Mouse (Mus musculus) hindbrain, postnatal 0 days (tissue): ENCODE data around the gene Stat4. TPM values are rescaled to one million over a fixed set of nuclear protein-coding genes. Genes with fewer than 3 reads are reported as not detected.

Source experiments
- ATAC-seq: fragments of 200-750 bp; cut with Nextera tagmentation; 2 replicates; pipeline ENCODE4 v1.8.0; 2017; ENCODE audit warnings: mild to moderate bottlenecking, moderate TSS enrichment, moderate library complexity
- DNase-seq: peaks from one replicate; pipeline ENCODE4 v3.0.0-alpha.2; 2015; ENCODE audit warnings: low spot score
- H3K27ac ChIP-seq: fragments of 300-500 bp; sonication (generic); 2 replicates; pipeline ENCODE4 v1.5.1; 2014; ENCODE audit warnings: mild to moderate bottlenecking
- H3K27me3 ChIP-seq: fragments of 300-500 bp; sonication (generic); 2 replicates; pipeline ENCODE4 v1.6.1; 2014; ENCODE audit warnings: low read length, mixed read lengths; ENCODE audit not compliant: insufficient read depth
- H3K36me3 ChIP-seq: fragments of 300-500 bp; sonication (generic); 2 replicates; pipeline ENCODE4 v1.6.1; 2014; ENCODE audit warnings: low read length, mixed read lengths; ENCODE audit not compliant: insufficient read depth
- H3K4me1 ChIP-seq: fragments of 300-500 bp; sonication (generic); 2 replicates; pipeline ENCODE4 v1.6.1; 2014; ENCODE audit warnings: antibody characterized with exemption, low read length, mixed read lengths; ENCODE audit not compliant: insufficient read depth
- H3K4me2 ChIP-seq: fragments of 300-500 bp; sonication (generic); 2 replicates; pipeline ENCODE4 v1.6.1; 2014; ENCODE audit warnings: low read depth, mild to moderate bottlenecking, low read length, moderate library complexity, mixed read lengths
- H3K4me3 ChIP-seq: fragments of 300-500 bp; sonication (generic); 2 replicates; pipeline ENCODE4 v1.5.1; 2014; ENCODE audit warnings: low read length
- H3K9ac ChIP-seq: fragments of 300-500 bp; sonication (generic); replicated peaks from 2 replicates; pipeline ENCODE4 v1.6.1; 2014; ENCODE audit warnings: mild to moderate bottlenecking, low read length, moderate library complexity, mixed read lengths
- H3K9me3 ChIP-seq: fragments of 300-500 bp; sonication (generic); 2 replicates; pipeline ENCODE4 v1.6.1; 2016; ENCODE audit warnings: low read length, mixed read lengths
- CTCF ChIP-seq: IDR thresholded peaks from 2 replicates; pipeline ENCODE4 v1.5.1; 2016; ENCODE audit warnings: antibody characterized with exemption, control low read depth, low read depth
- WGBS: fragments of 180-500 bp; shearing (Covaris S2); extraction: QIAGEN DNeasy Blood & Tissue Kit; methylation state at CpG from one replicate; pipeline ENCODE4 v1.1.7; 2014; 5-methylcytosine and 5-hydroxymethylcytosine counted together
- polyA plus RNA-seq: library from polyadenylated mRNA; unstranded; fragments of >200 nt; fragmentation: Nextera tagmentation; extraction: Ambion mirVana; gene quantifications from 2 replicates; pipeline ENCODE4 v1.2.1, GENCODE M21; 2015
- total RNA-seq: library from RNA; depleted of rRNA; stranded (reverse); fragments of >200 nt; gene quantifications from 2 replicates; pipeline ENCODE4 v1.2.3, GENCODE M21; 2014

Gene Stat4
- total and polyA plus RNA-seq, 2 experiments from 2014 or later = 0.31 to 0.78 TPM

DNA sequence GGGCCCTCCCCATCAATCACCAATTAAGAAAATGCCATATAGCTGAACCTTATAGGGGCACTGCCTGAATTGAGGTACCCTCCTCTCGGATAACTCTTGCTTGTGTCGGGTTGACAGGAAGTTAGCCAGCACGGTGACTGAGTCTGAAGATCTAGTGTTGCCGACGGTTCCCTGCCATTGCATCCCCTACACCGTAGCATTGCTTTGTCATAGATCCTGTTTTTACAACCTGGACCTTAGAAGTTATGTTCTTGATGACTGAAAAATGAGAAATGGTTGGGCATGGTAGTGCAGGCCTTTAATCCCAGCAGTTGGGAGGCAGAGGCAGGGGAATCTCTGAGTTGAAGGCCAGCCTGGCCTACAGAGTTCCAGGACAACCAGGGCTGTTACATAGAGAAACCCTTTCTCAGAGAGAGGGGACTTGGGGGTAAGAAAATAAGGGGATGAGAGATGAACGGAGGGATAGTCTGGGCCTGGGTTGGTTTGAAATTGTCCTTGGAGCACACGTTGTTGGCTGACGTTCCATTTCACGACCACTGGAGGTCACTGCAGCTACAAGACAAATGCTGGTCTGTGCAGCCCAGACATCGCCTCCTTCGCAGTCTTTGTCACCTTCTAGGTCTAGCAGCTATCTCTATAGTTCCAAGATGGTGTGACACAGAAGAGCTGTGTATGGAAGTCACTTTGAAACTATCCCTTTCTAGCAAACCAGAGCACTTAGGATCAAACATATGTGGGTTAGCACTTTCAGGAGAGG is 159.4 kb downstream of the Stat4 start:
- 53% methylated on average over 12 of the region's 12 CpGs for WGBS
- H3K27me3 ChIP-seq = no peaks in the 10 kb centered on the region
- H3K4me1 ChIP-seq = no peaks in the 10 kb centered on the region; the same call in 1 of the 2 replicates
- no peaks in the 10 kb centered on the region for H3K9me3 ChIP-seq
- TF ChIP-seq CTCF = peak; percentile 86
- ATAC-seq (peak; percentile 78), DNase-seq (peak; percentile 89)
- no peak overlapping the region for H3K9ac ChIP-seq
- no peak overlapping the region for H3K4me3 ChIP-seq
- H3K27ac ChIP-seq = no peak overlapping the region
- H3K4me2 ChIP-seq = no peak overlapping the region
- no peaks in the 10 kb centered on the region for H3K36me3 ChIP-seq

DNA sequence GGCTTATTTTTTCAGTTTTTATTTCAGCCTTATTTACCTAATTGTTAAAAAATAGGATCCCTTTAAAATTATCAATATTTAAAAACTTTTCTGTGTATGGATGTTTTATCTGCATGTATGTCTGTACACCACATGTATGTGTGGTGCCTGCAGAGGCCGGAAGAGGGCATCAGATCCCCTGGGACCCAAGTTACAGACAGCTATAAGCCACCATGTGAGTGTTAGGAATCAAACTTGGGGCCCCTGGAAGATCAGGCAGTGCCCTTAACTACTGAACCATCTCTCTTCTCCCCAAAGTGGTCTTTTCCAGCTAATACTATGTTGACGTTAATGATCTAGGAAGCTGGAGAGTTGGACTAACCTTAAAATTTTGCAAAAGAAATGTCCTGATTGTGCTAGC is 160.5 kb downstream of the Stat4 start:
- no peak for DNase-seq
- Histone ChIP-seq H3K27me3 (no peaks in the 10 kb centered on the region), H3K27ac (no peak overlapping the region), H3K36me3 (no peaks in the 10 kb centered on the region), H3K4me2 (no peak overlapping the region), H3K9ac (no peak overlapping the region), H3K9me3 (no peaks in the 10 kb centered on the region), H3K4me1 (no peaks in the 10 kb centered on the region; the same call in 1 of the 2 replicates), H3K4me3 (no peak overlapping the region)
- TF ChIP-seq CTCF = no peak
- no peak for ATAC-seq
- WGBS = 84% methylated on average over 2 of the region's 2 CpGs

DNA sequence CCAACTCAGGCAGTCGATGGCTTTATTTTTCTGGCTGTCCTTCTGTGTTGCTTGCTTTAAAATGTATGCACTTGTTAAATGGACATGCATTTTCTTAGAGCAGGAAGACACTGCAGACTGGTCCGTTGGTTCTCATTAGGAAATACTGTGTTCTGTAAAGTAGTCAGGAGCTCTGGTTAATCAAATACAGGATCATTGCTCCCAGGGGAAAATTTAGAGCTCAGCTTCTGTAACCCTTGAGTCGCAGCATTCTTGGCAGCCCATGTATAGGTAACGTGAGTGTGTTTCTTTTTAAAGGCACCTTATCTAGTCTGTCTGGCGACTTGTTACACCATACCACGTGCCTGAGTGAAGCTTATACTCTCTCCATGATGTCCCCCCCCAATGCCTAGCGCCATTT is 161.2 kb downstream of the Stat4 start:
- DNase-seq = peak; percentile 38
- H3K9ac ChIP-seq = no peak overlapping the region
- H3K36me3 ChIP-seq = no peaks in the 10 kb centered on the region
- no peak overlapping the region for H3K27ac ChIP-seq
- H3K27me3 ChIP-seq = no peaks in the 10 kb centered on the region
- H3K4me1 ChIP-seq = no peaks in the 10 kb centered on the region; the same call in 1 of the 2 replicates
- no peak overlapping the region for H3K4me2 ChIP-seq
- WGBS = 77% methylated on average over 7 of the region's 7 CpGs
- no peak for ATAC-seq
- H3K9me3 ChIP-seq = no peaks in the 10 kb centered on the region
- TF ChIP-seq CTCF = no peak
- no peak overlapping the region for H3K4me3 ChIP-seq

DNA sequence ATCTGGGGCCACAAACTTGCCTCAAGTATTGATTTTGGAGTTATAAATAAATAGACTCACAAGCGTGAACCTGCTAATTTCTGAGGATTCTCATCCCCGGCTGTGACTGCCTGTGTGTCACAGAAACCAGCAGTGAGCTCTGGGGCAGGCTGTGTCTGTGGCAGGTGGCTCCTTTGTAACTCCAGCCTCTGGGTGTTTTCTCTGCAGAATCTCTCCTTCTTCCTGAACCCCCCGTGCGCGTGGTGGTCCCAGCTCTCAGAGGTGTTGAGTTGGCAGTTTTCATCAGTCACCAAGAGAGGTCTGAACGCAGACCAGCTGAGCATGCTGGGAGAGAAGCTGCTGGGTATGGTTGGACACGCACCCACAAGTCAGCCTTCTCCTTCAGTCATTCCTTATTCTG is 161.7 kb downstream of the Stat4 start:
- Histone ChIP-seq H3K36me3 (no peaks in the 10 kb centered on the region), H3K4me1 (no peaks in the 10 kb centered on the region; the same call in 1 of the 2 replicates), H3K27me3 (no peaks in the 10 kb centered on the region), H3K27ac (no peak overlapping the region), H3K9ac (no peak overlapping the region), H3K4me3 (no peak overlapping the region), H3K4me2 (no peak overlapping the region), H3K9me3 (no peaks in the 10 kb centered on the region)
- ATAC-seq (no peak), DNase-seq (no peak)
- 52% methylated on average over 7 of the region's 7 CpGs for WGBS
- TF ChIP-seq CTCF = no peak

DNA sequence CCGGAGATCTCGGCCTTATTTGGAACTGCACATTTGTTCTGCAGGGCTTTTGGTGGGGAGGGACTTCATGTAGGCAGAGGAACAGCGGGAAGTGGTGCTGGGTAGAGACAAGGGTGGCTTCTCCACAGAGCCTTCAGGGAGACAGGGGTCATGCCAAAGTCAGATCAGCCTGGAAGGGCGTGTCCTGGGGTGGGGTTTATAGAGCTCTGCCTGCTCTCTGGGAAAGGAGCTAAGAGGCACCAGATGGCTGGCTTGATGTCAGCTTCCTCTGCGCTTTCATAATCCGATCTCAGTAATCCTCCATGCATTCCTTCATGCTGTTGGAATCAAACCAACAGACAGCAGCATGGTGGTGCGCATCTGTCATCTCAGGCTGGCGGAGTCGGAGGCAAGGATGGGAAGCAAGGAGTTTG is 163.0 kb downstream of the Stat4 start:
- Histone ChIP-seq H3K4me3 (no peak overlapping the region), H3K4me1 (no peaks in the 10 kb centered on the region; the same call in 1 of the 2 replicates), H3K9me3 (no peaks in the 10 kb centered on the region), H3K9ac (no peak overlapping the region), H3K4me2 (no peak overlapping the region), H3K36me3 (no peaks in the 10 kb centered on the region), H3K27me3 (no peaks in the 10 kb centered on the region), H3K27ac (peak overlapping the region; percentile 58; the same call in 1 of the 2 replicates)
- 42% methylated on average over 9 of the region's 9 CpGs for WGBS
- no peak for TF ChIP-seq CTCF
- ATAC-seq (peak; percentile 74), DNase-seq (peak; percentile 81)

DNA sequence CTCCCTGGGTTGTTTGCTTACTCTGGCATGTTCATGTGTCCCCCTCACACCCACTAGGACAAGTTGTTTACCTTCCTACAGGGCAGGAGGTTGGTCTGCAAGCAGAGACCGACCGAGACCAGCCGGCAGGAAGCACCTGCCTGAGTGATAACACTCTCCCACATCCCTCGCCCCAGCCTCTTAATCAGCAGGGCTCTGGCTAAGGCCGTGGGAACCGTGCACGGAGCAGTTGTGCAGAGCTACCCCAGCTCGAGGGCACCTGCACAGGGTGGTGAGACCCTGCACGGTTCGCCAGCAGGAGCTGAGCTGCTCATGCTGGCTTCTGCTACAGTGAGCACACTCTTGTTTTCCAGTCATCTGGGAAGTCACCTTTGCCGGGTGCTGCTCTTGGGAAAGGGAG is 163.7 kb downstream of the Stat4 start:
- no peak overlapping the region for H3K4me2 ChIP-seq
- TF ChIP-seq CTCF = no peak
- no peaks in the 10 kb centered on the region for H3K9me3 ChIP-seq
- 56% methylated on average over 11 of the region's 11 CpGs for WGBS
- no peaks in the 10 kb centered on the region for H3K27me3 ChIP-seq
- H3K9ac ChIP-seq = no peak overlapping the region
- H3K36me3 ChIP-seq = 0 out of 2 replicates have a peak, but pooled peaks cover under 1% of the 10 kb centered on the region
- ATAC-seq (0 out of 2 replicates have a peak, but pooled peaks have one; percentile 13), DNase-seq (no peak)
- peak overlapping the region; percentile 58 for H3K27ac ChIP-seq
- no peaks in the 10 kb centered on the region; the same call in 1 of the 2 replicates for H3K4me1 ChIP-seq
- no peak overlapping the region for H3K4me3 ChIP-seq

DNA sequence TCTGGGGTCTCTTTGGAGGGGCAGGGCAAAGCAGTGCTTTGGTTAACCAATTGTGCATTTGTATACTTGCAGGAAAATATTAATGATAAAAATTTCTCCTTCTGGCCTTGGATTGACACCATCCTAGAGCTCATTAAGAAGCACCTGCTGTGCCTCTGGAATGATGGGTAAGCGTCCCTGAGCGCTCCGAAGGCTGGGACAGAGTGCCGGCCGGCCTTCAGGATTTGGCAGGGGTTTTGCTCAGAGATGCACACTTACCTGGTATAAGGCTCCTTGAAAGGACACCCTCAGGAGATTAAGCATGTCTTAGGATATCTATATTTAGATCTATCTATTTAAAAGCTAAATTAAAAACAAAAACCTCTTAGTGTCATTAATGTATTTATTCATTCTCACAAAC is 164.2 kb downstream of the Stat4 start:
- Histone ChIP-seq H3K36me3 (peaks cover 5% of the 10 kb centered on the region; the same call in 1 of the 2 replicates), H3K9me3 (no peaks in the 10 kb centered on the region), H3K4me1 (no peaks in the 10 kb centered on the region; the same call in 1 of the 2 replicates), H3K27ac (peak overlapping the region; percentile 58; the same call in 1 of the 2 replicates), H3K4me2 (no peak overlapping the region), H3K4me3 (no peak overlapping the region), H3K9ac (no peak overlapping the region), H3K27me3 (no peaks in the 10 kb centered on the region)
- ATAC-seq (no peak), DNase-seq (no peak)
- no peak for TF ChIP-seq CTCF
- WGBS = 77% methylated on average over 5 of the region's 5 CpGs
